In the genomic region with DNA sequence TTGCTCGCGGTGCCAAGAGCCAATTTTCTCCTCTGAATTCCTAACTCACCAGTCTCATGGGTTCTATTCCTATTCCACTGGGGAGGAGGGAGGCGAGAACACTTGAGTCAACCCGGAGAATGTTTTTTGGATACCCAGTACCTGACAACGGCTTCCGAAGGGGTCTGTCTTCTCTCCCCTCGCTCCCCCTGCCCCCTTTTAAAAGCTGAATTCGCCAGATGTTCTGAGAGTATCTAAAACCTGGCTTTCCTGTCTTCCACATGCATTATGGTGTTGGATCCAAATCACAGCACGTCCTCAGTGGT, we compare ENCODE assay signal across 9 mouse cellular contexts. TPM values are rescaled to one million over a fixed set of nuclear protein-coding genes. Genes with fewer than 3 reads are reported as not detected.
A peak's percentile ranks its signal among the peaks of the same experiment; 100 is the strongest.
DNase-seq lines count a peak whose midpoint lies in the region; ATAC-seq and TF ChIP-seq lines count a peak whose summit lies in the region.
"Had no signal": no experiment of that assay in that cellular context is flagged by ENCODE, and none has a peak within 500 bp of the region (broad histone marks: within the 10 kb centered on the region; RNA-seq: fewer than 3 reads in every experiment).

No protein-coding gene starts in this region.

- H3K4me3 ChIP-seq in kidney, embryonic 15.5 days (replicated peaks): peak overlapping the region; percentile 40
- H3K4me3 ChIP-seq in bone marrow macrophage, adult 2 months (ENCODE audit: insufficient read depth, low read length): peak overlapping the region; percentile 50
- peak overlapping the region; percentile 49 for H3K4me3 ChIP-seq in hindbrain, embryonic 10.5 days
- peak overlapping the region; percentile 50 for H3K4me3 ChIP-seq in midbrain, embryonic 10.5 days

- ATAC-seq in kidney, embryonic 15.5 days (replicated peaks; ENCODE audit: low FRiP score): no peak

- no peak for DNase-seq in kidney, adult 11 months
- DNase-seq in hindbrain, embryonic 10.5 days (ENCODE audit: low spot score): no peak
- no peak for DNase-seq in midbrain, embryonic 10.5 days (ENCODE audit: low spot score)
- DNase-seq in urinary bladder, postnatal 36 days (ENCODE audit: low spot score in 2 of 2): no peak
- DNase-seq in layer of hippocampus, adult 9-11 months: no peak
- no peak for DNase-seq in right cerebral cortex, postnatal 10 days (ENCODE audit: low spot score in 2 of 2)

- peaks cover 22% of the 10 kb centered on the region for H3K27me3 ChIP-seq in kidney, embryonic 15.5 days
- H3K27me3 ChIP-seq in hindbrain, embryonic 10.5 days (ENCODE audit: insufficient read depth, poor library complexity, severe bottlenecking): peaks cover 73% of the 10 kb centered on the region
- H3K27me3 ChIP-seq in midbrain, embryonic 10.5 days (ENCODE audit: low read depth, poor library complexity, severe bottlenecking): peaks cover 90% of the 10 kb centered on the region
- H3K27me3 ChIP-seq: Patski had no signal

- TF ChIP-seq POLR2A in bone marrow macrophage, adult 2 months (IDR thresholded peaks at IDR 0.05; ENCODE audit: borderline replicate concordance, low read depth, low read length): no peak

- H3K9ac ChIP-seq in kidney, embryonic 15.5 days: no peak overlapping the region

- no peaks in the 10 kb centered on the region for H3K9me3 ChIP-seq in kidney, embryonic 15.5 days (replicated peaks)
- H3K9me3 ChIP-seq in hindbrain, embryonic 10.5 days: no peaks in the 10 kb centered on the region
- H3K9me3 ChIP-seq in midbrain, embryonic 10.5 days (replicated peaks): no peaks in the 10 kb centered on the region

- TF ChIP-seq CTCF in bone marrow macrophage, adult 2 months (IDR thresholded peaks at IDR 0.05; ENCODE audit: low read depth, low read length): no peak

- H3K27ac ChIP-seq in kidney, embryonic 15.5 days: peak overlapping the region; percentile 1; the same call in 1 of the 2 replicates
- H3K27ac ChIP-seq in bone marrow macrophage, adult 2 months (ENCODE audit: insufficient read depth, low read depth, low read length): no peak overlapping the region
- H3K27ac ChIP-seq in hindbrain, embryonic 10.5 days: 0 out of 2 replicates have a peak overlapping the region, but pooled peaks have one; percentile 45
- H3K27ac ChIP-seq in midbrain, embryonic 10.5 days (replicated peaks): no peak overlapping the region

- H3K36me3 ChIP-seq in kidney, embryonic 15.5 days: no peaks in the 10 kb centered on the region
- no peaks in the 10 kb centered on the region for H3K36me3 ChIP-seq in hindbrain, embryonic 10.5 days
- no peaks in the 10 kb centered on the region for H3K36me3 ChIP-seq in midbrain, embryonic 10.5 days

- H3K4me2 ChIP-seq in kidney, embryonic 15.5 days: peak overlapping the region; percentile 67

- H3K4me1 ChIP-seq in kidney, embryonic 15.5 days: peaks cover 54% of the 10 kb centered on the region
- H3K4me1 ChIP-seq in bone marrow macrophage, adult 2 months (ENCODE audit: control insufficient read depth, insufficient read depth, low read length): peaks cover 8% of the 10 kb centered on the region
- peaks cover 61% of the 10 kb centered on the region for H3K4me1 ChIP-seq in hindbrain, embryonic 10.5 days (replicated peaks)
- peaks cover 52% of the 10 kb centered on the region for H3K4me1 ChIP-seq in midbrain, embryonic 10.5 days

- WGBS in kidney, embryonic 15.5 days: 19% methylated on average over 9 of the region's 9 CpGs
- 16% methylated on average over 9 of the region's 9 CpGs for WGBS in hindbrain, embryonic 10.5 days
- 20% methylated on average over 9 of the region's 9 CpGs for WGBS in midbrain, embryonic 10.5 days

RNA-seq across cellular contexts. Expression of a gene that starts 46.0 kb away (rescaled TPM):
- 8.5 and 10.2 TPM in 2 replicates for polyA plus RNA-seq in kidney, embryonic 15.5 days (2015; fragmentation: Nextera tagmentation; extraction: Ambion mirVana)
- 25.5 and 31.9 TPM in 2 replicates for polyA plus RNA-seq in bone marrow macrophage, adult 2 months (2012; ENCODE audit: insufficient read depth, insufficient read length, missing spikeins)
- polyA plus RNA-seq in hindbrain, embryonic 10.5 days (2016; fragmentation: Nextera tagmentation; extraction: Ambion mirVana): 10.3 and 11.0 TPM in 2 replicates
- polyA plus RNA-seq in midbrain, embryonic 10.5 days (2016; fragmentation: Nextera tagmentation; extraction: Ambion mirVana): 9.9 TPM in 2 replicates

Comparison
In these comparisons a context has a peak if more than half of its experiments do, and no peak if none do; other contexts are left out.
1. H3K27ac ChIP-seq: peak in kidney, embryonic 15.5 days (single experiment) and hindbrain, embryonic 10.5 days (single experiment); none in bone marrow macrophage, adult 2 months (single experiment) and midbrain, embryonic 10.5 days (single experiment).
2. Peak in every context shown above with its lines, with median percentiles within 50 percentile points of each other: H3K4me3 ChIP-seq.